Mouse (Mus musculus) hindbrain, postnatal 0 days (tissue): ENCODE measurements around the gene Baz2b. TPM values are rescaled to one million over a fixed set of nuclear protein-coding genes. Genes with fewer than 3 reads are reported as not detected.
A peak's percentile ranks its signal among the peaks of the same experiment; 100 is the strongest.
"Not testable (repeated sequence)": the region's sequence is repeated elsewhere in the genome, so short reads cannot be mapped to it uniquely, and the experiment has no call there.

Experiments
- ATAC-seq: fragments of 200-750 bp; cut with Nextera tagmentation; 2 replicates; pipeline ENCODE4 v1.8.0; 2017; ENCODE audit warnings: mild to moderate bottlenecking, moderate TSS enrichment, moderate library complexity
- DNase-seq: peaks from one replicate; pipeline ENCODE4 v3.0.0-alpha.2; 2015; ENCODE audit warnings: low spot score
- H3K27ac ChIP-seq: fragments of 300-500 bp; sonication (generic); 2 replicates; pipeline ENCODE4 v1.5.1; 2014; ENCODE audit warnings: mild to moderate bottlenecking
- H3K27me3 ChIP-seq: fragments of 300-500 bp; sonication (generic); 2 replicates; pipeline ENCODE4 v1.6.1; 2014; ENCODE audit warnings: low read length, mixed read lengths; ENCODE audit not compliant: insufficient read depth
- H3K36me3 ChIP-seq: fragments of 300-500 bp; sonication (generic); 2 replicates; pipeline ENCODE4 v1.6.1; 2014; ENCODE audit warnings: low read length, mixed read lengths; ENCODE audit not compliant: insufficient read depth
- H3K4me1 ChIP-seq: fragments of 300-500 bp; sonication (generic); 2 replicates; pipeline ENCODE4 v1.6.1; 2014; ENCODE audit warnings: antibody characterized with exemption, low read length, mixed read lengths; ENCODE audit not compliant: insufficient read depth
- H3K4me2 ChIP-seq: fragments of 300-500 bp; sonication (generic); 2 replicates; pipeline ENCODE4 v1.6.1; 2014; ENCODE audit warnings: low read depth, mild to moderate bottlenecking, low read length, moderate library complexity, mixed read lengths
- H3K4me3 ChIP-seq: fragments of 300-500 bp; sonication (generic); 2 replicates; pipeline ENCODE4 v1.5.1; 2014; ENCODE audit warnings: low read length
- H3K9ac ChIP-seq: fragments of 300-500 bp; sonication (generic); replicated peaks from 2 replicates; pipeline ENCODE4 v1.6.1; 2014; ENCODE audit warnings: mild to moderate bottlenecking, low read length, moderate library complexity, mixed read lengths
- H3K9me3 ChIP-seq: fragments of 300-500 bp; sonication (generic); 2 replicates; pipeline ENCODE4 v1.6.1; 2016; ENCODE audit warnings: low read length, mixed read lengths
- CTCF ChIP-seq: IDR thresholded peaks from 2 replicates; pipeline ENCODE4 v1.5.1; 2016; ENCODE audit warnings: antibody characterized with exemption, control low read depth, low read depth
- WGBS: fragments of 180-500 bp; shearing (Covaris S2); extraction: QIAGEN DNeasy Blood & Tissue Kit; methylation state at CpG from one replicate; pipeline ENCODE4 v1.1.7; 2014; 5-methylcytosine and 5-hydroxymethylcytosine counted together
- polyA plus RNA-seq: library from polyadenylated mRNA; unstranded; fragments of >200 nt; fragmentation: Nextera tagmentation; extraction: Ambion mirVana; gene quantifications from 2 replicates; pipeline ENCODE4 v1.2.1, GENCODE M21; 2015
- total RNA-seq: library from RNA; depleted of rRNA; stranded (reverse); fragments of >200 nt; gene quantifications from 2 replicates; pipeline ENCODE4 v1.2.3, GENCODE M21; 2014

Gene Baz2b
- total and polyA plus RNA-seq, 2 experiments from 2014 or later: 62.3 to 71.3 TPM

- H3K36me3 ChIP-seq: no peaks in the 10 kb centered on the region
- DNase-seq (no peak), ATAC-seq (no peak)
- no peak for TF ChIP-seq CTCF
- no peak overlapping the region for H3K4me2 ChIP-seq
- H3K9ac ChIP-seq: no peak overlapping the region
- H3K9me3 ChIP-seq: no peaks in the 10 kb centered on the region
- no peaks in the 10 kb centered on the region for H3K4me1 ChIP-seq
- H3K4me3 ChIP-seq: no peak overlapping the region
- 81% methylated on average over 4 of the region's 4 CpGs for WGBS
- no peak overlapping the region for H3K27ac ChIP-seq
- H3K27me3 ChIP-seq: no peaks in the 10 kb centered on the region
These were observed 332.3 kb downstream of the Baz2b start for GRCm38 (mm10) chr2:59877335-59877734.

GRCm38 (mm10) chr2:59876482-59876881, 333.2 kb downstream of the Baz2b start:
- H3K9me3 ChIP-seq: no peaks in the 10 kb centered on the region
- no peak overlapping the region for H3K9ac ChIP-seq
- no peak overlapping the region for H3K4me3 ChIP-seq
- H3K27ac ChIP-seq: no peak overlapping the region
- H3K36me3 ChIP-seq: no peaks in the 10 kb centered on the region
- no peaks in the 10 kb centered on the region for H3K27me3 ChIP-seq
- no peak for TF ChIP-seq CTCF
- DNase-seq (no peak), ATAC-seq (no peak)
- H3K4me2 ChIP-seq: no peak overlapping the region
- H3K4me1 ChIP-seq: no peaks in the 10 kb centered on the region
- WGBS: 93% methylated on average over 15 of the region's 15 CpGs

- no peaks in the 10 kb centered on the region for H3K9me3 ChIP-seq
- DNase-seq: no peak
- H3K4me1 ChIP-seq: no peaks in the 10 kb centered on the region
- no peak overlapping the region for H3K27ac ChIP-seq
- no peak for TF ChIP-seq CTCF
- no peak overlapping the region for H3K4me3 ChIP-seq
- no peaks in the 10 kb centered on the region for H3K27me3 ChIP-seq
- H3K4me2 ChIP-seq: no peak overlapping the region
- no peak overlapping the region for H3K9ac ChIP-seq
- no peaks in the 10 kb centered on the region for H3K36me3 ChIP-seq
- WGBS: 90% methylated on average over 6 of the region's 6 CpGs
- ATAC-seq: no peak
These were observed 339.1 kb downstream of the Baz2b start for GRCm38 (mm10) chr2:59870526-59870925.

GRCm38 (mm10) chr2:59862618-59863017, 347.0 kb downstream of the Baz2b start:
- 89% methylated on average over 6 of the region's 6 CpGs for WGBS
- no peak for TF ChIP-seq CTCF
- H3K4me3 ChIP-seq: no peak overlapping the region
- ATAC-seq (no peak), DNase-seq (no peak)
- no peak overlapping the region for H3K9ac ChIP-seq
- H3K27ac ChIP-seq: no peak overlapping the region
- no peak overlapping the region for H3K4me2 ChIP-seq
- H3K36me3 ChIP-seq: no peaks in the 10 kb centered on the region
- H3K27me3 ChIP-seq: no peaks in the 10 kb centered on the region
- no peaks in the 10 kb centered on the region for H3K9me3 ChIP-seq
- no peaks in the 10 kb centered on the region for H3K4me1 ChIP-seq

GRCm38 (mm10) chr2:59854363-59854762, 355.3 kb downstream of the Baz2b start:
- ATAC-seq (no peak), DNase-seq (no peak)
- H3K9me3 ChIP-seq: no peaks in the 10 kb centered on the region
- no peak overlapping the region for H3K4me3 ChIP-seq
- no peaks in the 10 kb centered on the region for H3K27me3 ChIP-seq
- no peak overlapping the region for H3K4me2 ChIP-seq
- 62% methylated on average over 9 of the region's 9 CpGs for WGBS
- peaks cover 7% of the 10 kb centered on the region; the same call in 1 of the 2 replicates for H3K36me3 ChIP-seq
- H3K27ac ChIP-seq: no peak overlapping the region
- H3K9ac ChIP-seq: no peak overlapping the region
- TF ChIP-seq CTCF: no peak
- H3K4me1 ChIP-seq: no peaks in the 10 kb centered on the region

- WGBS: 67% methylated on average over 10 of the region's 10 CpGs
- Histone ChIP-seq H3K9ac (no peak overlapping the region), H3K9me3 (no peaks in the 10 kb centered on the region), H3K27me3 (no peaks in the 10 kb centered on the region), H3K36me3 (peaks cover 7% of the 10 kb centered on the region; the same call in 1 of the 2 replicates), H3K4me3 (no peak overlapping the region), H3K4me1 (no peaks in the 10 kb centered on the region), H3K27ac (no peak overlapping the region; the same call in 1 of the 2 replicates), H3K4me2 (no peak overlapping the region)
- 0 out of 2 replicates have a peak, but pooled peaks have one; percentile 16 for TF ChIP-seq CTCF
- peak; percentile 21; the same call in 1 of the 2 replicates for ATAC-seq
- no peak for DNase-seq
These were observed 356.1 kb downstream of the Baz2b start for GRCm38 (mm10) chr2:59853543-59853942.

- H3K27ac ChIP-seq: no peak overlapping the region; the same call in 1 of the 2 replicates
- H3K27me3 ChIP-seq: no peaks in the 10 kb centered on the region
- no peak for TF ChIP-seq CTCF
- WGBS: 63% methylated on average over 11 of the region's 11 CpGs
- DNase-seq (no peak), ATAC-seq (no peak)
- no peak overlapping the region for H3K4me2 ChIP-seq
- H3K9ac ChIP-seq: no peak overlapping the region
- H3K9me3 ChIP-seq: no peaks in the 10 kb centered on the region
- no peaks in the 10 kb centered on the region for H3K4me1 ChIP-seq
- H3K36me3 ChIP-seq: peaks cover 7% of the 10 kb centered on the region; the same call in 1 of the 2 replicates
- no peak overlapping the region for H3K4me3 ChIP-seq
These were observed 356.7 kb downstream of the Baz2b start for GRCm38 (mm10) chr2:59852916-59853315.

- not testable (repeated sequence) for H3K9me3 ChIP-seq, H3K4me1 ChIP-seq, H3K27ac ChIP-seq, H3K9ac ChIP-seq, H3K4me3 ChIP-seq, H3K4me2 ChIP-seq, ATAC-seq, H3K27me3 ChIP-seq, DNase-seq, H3K36me3 ChIP-seq
- 92% methylated on average over 3 of the region's 5 CpGs for WGBS
These were observed 357.8 kb downstream of the Baz2b start for GRCm38 (mm10) chr2:59851885-59852284.
